Mouse (Mus musculus): ENCODE results near the gene Rnf17.
A peak's percentile ranks its signal among the peaks of the same experiment; 100 is the strongest.

- TF ChIP-seq POLR2A (IDR thresholded peaks at IDR 0.05; ENCODE audit: low read depth, low read length) (no peak), CTCF (conservative IDR thresholded peaks at IDR 0.05; ENCODE audit: insufficient read depth, insufficient read length, low read depth, low read length) (peak; percentile 90)
Observed at GRCm38 (mm10) chr14:56375731-56376130, 26.6 kb upstream of the Rnf17 start.

Data from kidney, adult 2 months (tissue).